Mouse (Mus musculus) right cerebral cortex, adult 18-20 months (tissue): ENCODE measurements at regions not wholly inside any gene's neighbourhood (a gene's known extent, or its start where the extent isn't known, plus 50 kb on each side); places are given as distances from the start of the nearest gene placed in this dataset.

ENCODE experiments used
- DNase-seq: peaks from one replicate; pipeline ENCODE4 v3.0.0; 2022; ENCODE audit warnings: mixed read lengths

- peak; percentile 37 for DNase-seq
Observed at GRCm38 (mm10) chr3:16816101-16816500, 809.9 kb upstream of the Gm5150 start.

GRCm38 (mm10) chr3:16810878-16811611 is 804.8 kb upstream of the Gm5150 start:
- DNase-seq: no peak

DNA sequence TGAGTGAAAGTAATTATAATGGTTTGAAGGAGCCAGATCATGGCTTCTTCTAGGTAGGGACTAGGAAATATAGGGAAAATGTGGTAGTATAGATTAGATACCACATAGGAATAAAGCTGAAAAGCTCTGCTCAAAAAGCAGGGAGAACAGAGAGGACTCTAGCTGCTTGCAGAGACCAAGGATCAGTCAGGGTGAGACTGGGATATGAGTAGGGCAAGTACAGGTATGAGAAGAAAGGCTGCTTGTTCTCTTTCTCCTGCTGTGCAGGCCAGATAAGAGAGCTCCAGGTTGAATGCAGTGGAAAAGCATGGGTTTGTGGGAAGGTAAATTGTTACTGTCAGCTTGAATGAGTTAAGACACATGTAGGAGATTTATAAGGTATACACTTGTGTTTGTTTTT is 797.4 kb upstream of the Gm5150 start:
- DNase-seq: no peak
